Mouse (Mus musculus) midbrain, postnatal 0 days (tissue): Measurements from ENCODE around the gene Tlcd1. TPM values are rescaled to one million over a fixed set of nuclear protein-coding genes. Genes with fewer than 3 reads are reported as not detected.

Experiments used
- ATAC-seq: fragments of 200-750 bp; cut with Nextera tagmentation; 2 replicates; pipeline ENCODE4 v1.8.0; 2017; ENCODE audit warnings: moderate number of reproducible peaks, mild to moderate bottlenecking, moderate TSS enrichment, moderate library complexity; ENCODE audit not compliant: low FRiP score
- DNase-seq: peaks from one replicate; pipeline ENCODE4 v3.0.0-alpha.2; 2015; ENCODE audit warnings: low spot score
- H3K27ac ChIP-seq: fragments of 300-500 bp; sonication (generic); 2 replicates; pipeline ENCODE4 v1.5.1; 2014; ENCODE audit warnings: low read depth, mild to moderate bottlenecking, low read length, mixed read lengths
- H3K27me3 ChIP-seq: fragments of 300-500 bp; sonication (generic); 2 replicates; pipeline ENCODE4 v1.6.1; 2014; ENCODE audit warnings: low read length, control low read depth, mixed read lengths; ENCODE audit not compliant: insufficient read depth
- H3K36me3 ChIP-seq: fragments of 300-500 bp; sonication (generic); 2 replicates; pipeline ENCODE4 v1.6.1; 2014; ENCODE audit warnings: low read length, control low read depth, mixed read lengths; ENCODE audit not compliant: insufficient read depth
- H3K4me1 ChIP-seq: fragments of 300-500 bp; sonication (generic); 2 replicates; pipeline ENCODE4 v1.6.1; 2014; ENCODE audit warnings: mild to moderate bottlenecking, control low read depth, antibody characterized with exemption, low read length, mixed read lengths; ENCODE audit not compliant: insufficient read depth
- H3K4me2 ChIP-seq: fragments of 300-500 bp; sonication (generic); 2 replicates; pipeline ENCODE4 v1.6.1; 2014; ENCODE audit warnings: low read depth, mild to moderate bottlenecking, low read length, mixed read lengths; ENCODE audit not compliant: poor library complexity, severe bottlenecking
- H3K4me3 ChIP-seq: fragments of 300-500 bp; sonication (generic); 2 replicates; pipeline ENCODE4 v1.5.1; 2014; ENCODE audit warnings: low read depth, mild to moderate bottlenecking, low read length, moderate library complexity
- H3K9ac ChIP-seq: fragments of 300-500 bp; sonication (generic); replicated peaks from 2 replicates; pipeline ENCODE4 v1.6.1; 2014; ENCODE audit warnings: mild to moderate bottlenecking, low read length, moderate library complexity, mixed read lengths; ENCODE audit not compliant: poor library complexity, severe bottlenecking
- H3K9me3 ChIP-seq: fragments of 300-500 bp; sonication (generic); 2 replicates; pipeline ENCODE4 v1.6.1; 2016; ENCODE audit warnings: low read length, control low read depth
- CTCF ChIP-seq: IDR thresholded peaks from 2 replicates; pipeline ENCODE4 v1.5.1; 2016; ENCODE audit warnings: antibody characterized with exemption, mild to moderate bottlenecking
- WGBS: fragments of 180-500 bp; shearing (Covaris S2); extraction: QIAGEN DNeasy Blood & Tissue Kit; methylation state at CpG from one replicate; pipeline ENCODE4 v1.1.7; 2014; 5-methylcytosine and 5-hydroxymethylcytosine counted together
- polyA plus RNA-seq: library from polyadenylated mRNA; unstranded; fragments of >200 nt; fragmentation: Nextera tagmentation; extraction: Ambion mirVana; gene quantifications from 2 replicates; pipeline ENCODE4 v1.2.1, GENCODE M21; 2015
- total RNA-seq: library from RNA; depleted of rRNA; stranded (reverse); fragments of >200 nt; gene quantifications from 2 replicates; pipeline ENCODE4 v1.2.3, GENCODE M21; 2014

Tlcd1 gene
- total and polyA plus RNA-seq, 2 experiments from 2014 or later = 18.1 to 24.0 TPM

GRCm38 (mm10) chr11:78164924-78165760 lies 11.4 kb upstream of the Tlcd1 start, which contains the start of gene Traf4:
TSS of gene Traf4 (minus strand) at chr11:78165589.
- Histone ChIP-seq H3K27me3 (no peaks in the 10 kb centered on the region), H3K36me3 (peaks cover 18% of the 10 kb centered on the region), H3K4me2 (peak within 1 kb of the TSS; percentile 81), H3K4me1 (peaks cover 16% of the 10 kb centered on the region), H3K9ac (peak within 1 kb of the TSS; percentile 99), H3K27ac (peak within 1 kb of the TSS; percentile 97), H3K4me3 (peak within 1 kb of the TSS; percentile 96), H3K9me3 (no peaks in the 10 kb centered on the region)
- DNase-seq (peak; percentile 90), ATAC-seq (peak; percentile 85)
- WGBS = under 1% methylated on average over 76 of the region's 78 CpGs
- TF ChIP-seq CTCF = 0 out of 2 replicates have a peak, but pooled peaks have one; percentile 26

- DNase-seq (peak; percentile 68), ATAC-seq (no peak)
These were observed 10.8 kb upstream of the Tlcd1 start for GRCm38 (mm10) chr11:78165761-78166109.

GRCm38 (mm10) chr11:78166161-78166560 lies 10.3 kb upstream of the Tlcd1 start:
- 52% methylated on average over 4 of the region's 4 CpGs for WGBS
- Histone ChIP-seq H3K4me1 (peaks cover 16% of the 10 kb centered on the region), H3K27me3 (no peaks in the 10 kb centered on the region), H3K36me3 (peaks cover 9% of the 10 kb centered on the region; the same call in 1 of the 2 replicates), H3K4me2 (peak overlapping the region; percentile 81), H3K27ac (no peak overlapping the region), H3K9ac (no peak overlapping the region), H3K9me3 (no peaks in the 10 kb centered on the region), H3K4me3 (peak overlapping the region; percentile 96; the same call in 1 of the 2 replicates)
- ATAC-seq (no peak), DNase-seq (no peak)
- TF ChIP-seq CTCF = no peak

More at GRCm38 (mm10) chr11:78165761-78166109, 10.8 kb upstream of the Tlcd1 start:
- peak overlapping the region; percentile 96 for H3K4me3 ChIP-seq
- peaks cover 12% of the 10 kb centered on the region; the same call in 1 of the 2 replicates for H3K36me3 ChIP-seq
- no peaks in the 10 kb centered on the region for H3K9me3 ChIP-seq
- peak overlapping the region; percentile 81 for H3K4me2 ChIP-seq
- peak overlapping the region; percentile 99 for H3K9ac ChIP-seq
- no peaks in the 10 kb centered on the region for H3K27me3 ChIP-seq
- no peak for TF ChIP-seq CTCF
- H3K27ac ChIP-seq = peak overlapping the region; percentile 97
- WGBS = 3% methylated on average over 16 of the region's 16 CpGs
- H3K4me1 ChIP-seq = peaks cover 16% of the 10 kb centered on the region

GRCm38 (mm10) chr11:78166640-78167039 lies 9.9 kb upstream of the Tlcd1 start:
- no peak overlapping the region for H3K27ac ChIP-seq
- H3K9ac ChIP-seq = no peak overlapping the region
- peaks cover 16% of the 10 kb centered on the region for H3K4me1 ChIP-seq
- 71% methylated on average over 6 of the region's 6 CpGs for WGBS
- DNase-seq = no peak
- H3K27me3 ChIP-seq = no peaks in the 10 kb centered on the region
- no peak for TF ChIP-seq CTCF
- H3K4me3 ChIP-seq = no peak overlapping the region
- peaks cover 6% of the 10 kb centered on the region; the same call in 1 of the 2 replicates for H3K36me3 ChIP-seq
- H3K9me3 ChIP-seq = no peaks in the 10 kb centered on the region
- no peak for ATAC-seq
- no peak overlapping the region for H3K4me2 ChIP-seq

GRCm38 (mm10) chr11:78167257-78167959 lies 9.1 kb upstream of the Tlcd1 start:
- TF ChIP-seq CTCF = no peak
- ATAC-seq = no peak
- Histone ChIP-seq H3K36me3 (no peaks in the 10 kb centered on the region), H3K9me3 (no peaks in the 10 kb centered on the region), H3K4me1 (peaks cover 16% of the 10 kb centered on the region), H3K4me3 (no peak overlapping the region), H3K27me3 (no peaks in the 10 kb centered on the region), H3K9ac (no peak overlapping the region), H3K27ac (no peak overlapping the region), H3K4me2 (no peak overlapping the region)
- DNase-seq = no peak
- whole genome bisulfite sequencing = 88% methylated on average over 14 of the region's 14 CpGs
